Mouse (Mus musculus): ENCODE measurements at regions not wholly inside any gene's neighbourhood (a gene's known extent, or its start where the extent isn't known, plus 50 kb on each side); places are given as distances from the start of the nearest gene placed in this dataset.
A peak's percentile ranks its signal among the peaks of the same experiment; 100 is the strongest.

DNA sequence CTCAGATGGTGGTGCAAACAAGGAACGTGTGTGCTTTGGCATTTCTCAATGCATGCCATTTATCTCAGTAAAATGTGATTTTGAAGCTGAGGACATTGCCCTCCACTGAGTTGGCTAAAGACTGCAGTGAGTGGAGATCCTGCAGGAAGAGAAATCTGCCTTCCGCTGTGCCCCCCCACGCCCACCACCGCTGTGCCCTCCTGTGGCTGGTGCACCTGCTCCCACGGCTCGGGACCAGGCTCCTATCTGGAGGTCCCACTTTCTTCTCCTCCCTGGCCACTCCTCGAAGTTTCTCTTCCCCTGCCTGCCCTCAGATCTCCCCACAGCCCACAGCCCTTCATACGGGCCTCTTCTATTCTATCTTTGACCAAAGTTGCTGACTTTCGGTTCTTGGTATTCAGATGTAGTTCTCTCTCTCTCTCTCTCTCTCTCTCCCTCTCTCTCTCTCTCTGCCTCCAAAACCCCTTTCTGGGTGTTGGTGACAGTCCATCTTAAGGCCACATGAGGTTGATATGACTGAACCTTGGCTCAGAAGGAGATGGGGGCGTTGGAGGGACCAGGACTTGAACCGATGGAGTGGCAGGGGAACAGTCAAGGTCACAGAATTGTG is 139.2 kb downstream of the Cdc5l start:
- no peak for ATAC-seq (replicated peaks; ENCODE audit: low FRiP score, low TSS enrichment, poor library complexity, severe bottlenecking)

DNA sequence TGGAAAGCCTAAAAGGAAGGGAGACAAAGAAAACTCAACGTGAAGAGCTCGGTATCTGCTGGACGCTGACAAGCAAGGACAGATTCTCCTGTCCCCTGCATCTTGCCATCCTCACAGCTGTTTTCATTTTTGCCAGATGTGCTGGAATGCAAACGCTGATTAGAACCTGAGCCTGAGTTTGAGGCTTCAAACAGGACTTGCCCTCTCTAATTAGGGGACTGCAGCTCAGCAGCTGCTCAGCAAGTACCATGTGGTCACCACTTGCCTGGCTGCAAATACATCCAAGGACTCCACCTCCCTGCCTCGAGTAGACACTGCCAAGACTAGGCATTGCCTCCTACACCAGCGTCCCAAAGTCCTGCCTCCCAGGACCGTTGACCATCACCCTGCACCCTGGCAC is 140.7 kb downstream of the Cdc5l start:
- ATAC-seq (replicated peaks; ENCODE audit: low FRiP score, low TSS enrichment, poor library complexity, severe bottlenecking): no peak

DNA sequence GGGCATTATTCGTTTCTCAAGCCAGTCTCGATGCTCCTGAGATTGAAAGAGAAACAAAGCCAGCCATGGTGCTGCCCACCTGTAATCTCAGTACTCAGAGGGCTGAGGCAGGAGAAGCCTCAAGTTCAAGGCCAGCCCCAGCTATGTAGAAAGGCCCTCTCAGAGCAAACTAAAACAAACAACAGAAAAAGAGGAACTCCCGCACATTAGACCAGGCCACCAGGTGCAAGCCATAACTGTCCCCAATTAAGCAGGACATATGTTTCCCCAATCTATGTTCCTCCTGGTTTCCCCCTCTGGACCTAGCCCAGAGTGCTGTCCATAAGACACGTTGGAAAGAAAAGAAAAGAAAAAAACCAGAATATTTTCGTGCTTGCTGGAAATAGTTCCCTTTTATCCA is 142.5 kb downstream of the Cdc5l start:
- ATAC-seq (replicated peaks; ENCODE audit: low FRiP score, low TSS enrichment, poor library complexity, severe bottlenecking): no peak

DNA sequence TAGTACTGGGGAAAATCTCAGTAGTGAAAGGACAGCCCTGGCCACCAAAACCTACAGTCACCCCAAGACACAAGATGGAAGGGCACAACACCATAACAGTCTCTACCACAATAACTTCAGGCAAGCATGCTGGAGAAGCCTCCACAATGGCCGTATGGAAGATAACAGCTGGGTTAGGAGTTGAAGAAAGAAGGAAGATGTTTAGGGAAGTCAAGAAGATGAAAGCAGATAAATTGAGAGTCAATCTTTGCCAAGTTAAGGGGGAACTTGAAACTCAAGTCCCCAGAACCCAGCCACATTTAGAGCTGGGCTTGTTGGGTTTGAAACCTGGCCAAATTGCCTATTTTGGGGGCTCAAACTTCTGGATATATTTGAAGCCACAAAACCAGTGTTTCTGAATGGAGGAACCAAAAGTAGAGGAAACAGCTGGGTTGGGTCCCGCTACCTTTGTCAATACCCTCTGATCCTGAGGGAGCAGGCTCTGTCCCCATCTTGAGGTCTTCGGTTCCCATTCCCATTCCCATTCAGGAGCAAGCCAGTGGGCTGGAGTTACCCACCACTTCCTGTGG is 147.8 kb downstream of the Cdc5l start:
- no peak for ATAC-seq (replicated peaks; ENCODE audit: low FRiP score, low TSS enrichment, poor library complexity, severe bottlenecking)

DNA sequence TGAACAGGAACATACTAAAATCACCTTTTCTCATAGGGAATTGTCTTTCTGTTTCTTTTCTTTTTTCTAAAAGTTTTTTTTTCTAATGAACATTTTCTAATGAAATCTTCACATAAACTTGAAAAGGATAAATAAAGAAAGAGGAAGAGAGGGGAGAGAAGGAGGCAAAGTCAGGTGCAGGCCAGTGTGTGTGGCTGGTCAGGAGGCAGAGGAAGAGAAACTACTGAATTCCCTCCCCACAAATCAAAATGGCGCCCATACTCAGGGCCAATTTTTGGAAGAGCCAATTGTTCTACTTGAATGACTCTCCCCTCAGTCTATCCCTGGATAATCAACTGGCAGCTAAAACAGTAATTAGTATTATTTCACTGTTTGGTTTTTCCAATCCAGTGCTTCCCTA is 152.0 kb downstream of the Cdc5l start:
- ATAC-seq (replicated peaks; ENCODE audit: low FRiP score, low TSS enrichment, poor library complexity, severe bottlenecking): no peak

DNA sequence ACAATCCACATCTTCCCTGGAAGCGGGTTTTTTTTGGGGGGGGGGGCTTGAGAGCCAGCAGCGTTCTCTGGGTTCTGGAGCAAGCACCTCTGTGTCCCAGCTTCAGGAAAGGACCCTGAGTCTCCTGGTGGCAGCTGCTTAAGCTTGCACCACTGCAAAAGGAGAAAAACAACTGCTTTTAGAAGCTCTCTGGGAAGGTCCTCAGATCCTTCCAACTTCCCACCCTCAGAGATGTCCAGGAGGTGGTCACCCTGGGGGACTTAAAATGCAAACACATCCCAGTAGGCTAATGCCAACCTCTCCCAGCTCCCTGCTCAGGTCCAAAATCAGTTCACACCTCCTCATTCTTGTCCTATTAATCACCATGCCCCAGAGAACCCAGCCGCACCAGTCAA is 153.7 kb downstream of the Cdc5l start:
- no peak for ATAC-seq (replicated peaks; ENCODE audit: low FRiP score, low TSS enrichment, poor library complexity, severe bottlenecking)

DNA sequence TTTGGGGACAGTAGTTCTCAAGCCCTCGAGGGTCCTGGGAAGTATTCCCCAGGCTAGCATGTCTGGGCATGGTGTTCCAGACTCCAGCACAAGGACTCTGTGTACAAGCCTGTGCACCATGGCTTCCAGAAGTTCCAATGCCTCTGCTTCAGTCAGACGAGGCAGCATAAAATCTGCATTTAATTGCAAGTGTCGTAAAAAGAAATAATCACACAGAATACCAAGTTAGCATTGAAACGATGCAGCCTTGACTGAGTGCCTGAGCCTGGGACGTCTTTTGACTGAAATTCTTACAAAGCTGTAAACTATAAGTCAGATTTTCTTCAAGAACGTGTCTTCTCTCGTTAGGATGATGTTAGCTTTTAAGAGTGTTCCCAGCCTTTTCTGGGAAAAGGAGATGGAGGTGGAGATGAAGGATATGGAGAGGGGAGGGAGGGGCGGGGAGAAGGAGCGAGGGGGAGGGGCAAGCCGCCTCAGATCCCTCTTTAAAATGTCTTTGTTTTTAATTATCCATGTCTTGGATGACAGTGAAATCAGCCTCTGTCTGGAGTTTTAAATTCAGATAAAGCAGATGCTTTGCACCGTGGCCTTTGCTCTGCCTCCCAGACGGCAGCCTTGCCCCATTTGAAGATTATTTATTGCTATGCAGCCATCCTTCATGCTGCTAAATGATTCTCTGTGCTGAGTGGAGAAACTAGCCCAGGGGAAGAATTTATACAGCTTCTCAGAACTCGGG is 154.3 kb downstream of the Cdc5l start:
- no peak for ATAC-seq (replicated peaks; ENCODE audit: low FRiP score, low TSS enrichment, poor library complexity, severe bottlenecking)

DNA sequence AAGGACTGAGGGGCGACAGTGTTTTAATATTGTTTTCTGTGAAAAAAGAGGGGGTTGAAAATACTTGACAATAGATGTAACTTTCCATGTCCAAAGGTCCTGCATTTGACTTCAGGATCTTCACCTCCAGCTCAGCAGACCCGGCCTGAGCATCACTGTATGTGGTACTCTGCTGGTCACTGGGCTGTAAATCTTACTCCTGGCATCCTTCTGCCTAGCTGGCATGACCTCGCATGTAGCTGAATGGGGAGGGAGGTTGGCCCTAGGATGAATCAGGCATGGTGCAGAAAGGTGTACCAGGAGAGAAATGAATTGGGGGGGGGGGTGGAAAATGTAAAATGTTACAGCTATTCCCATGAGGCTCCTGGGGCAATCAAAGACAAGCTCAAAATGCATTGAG is 156.0 kb downstream of the Cdc5l start:
- ATAC-seq (replicated peaks; ENCODE audit: low FRiP score, low TSS enrichment, poor library complexity, severe bottlenecking): no peak

DNA sequence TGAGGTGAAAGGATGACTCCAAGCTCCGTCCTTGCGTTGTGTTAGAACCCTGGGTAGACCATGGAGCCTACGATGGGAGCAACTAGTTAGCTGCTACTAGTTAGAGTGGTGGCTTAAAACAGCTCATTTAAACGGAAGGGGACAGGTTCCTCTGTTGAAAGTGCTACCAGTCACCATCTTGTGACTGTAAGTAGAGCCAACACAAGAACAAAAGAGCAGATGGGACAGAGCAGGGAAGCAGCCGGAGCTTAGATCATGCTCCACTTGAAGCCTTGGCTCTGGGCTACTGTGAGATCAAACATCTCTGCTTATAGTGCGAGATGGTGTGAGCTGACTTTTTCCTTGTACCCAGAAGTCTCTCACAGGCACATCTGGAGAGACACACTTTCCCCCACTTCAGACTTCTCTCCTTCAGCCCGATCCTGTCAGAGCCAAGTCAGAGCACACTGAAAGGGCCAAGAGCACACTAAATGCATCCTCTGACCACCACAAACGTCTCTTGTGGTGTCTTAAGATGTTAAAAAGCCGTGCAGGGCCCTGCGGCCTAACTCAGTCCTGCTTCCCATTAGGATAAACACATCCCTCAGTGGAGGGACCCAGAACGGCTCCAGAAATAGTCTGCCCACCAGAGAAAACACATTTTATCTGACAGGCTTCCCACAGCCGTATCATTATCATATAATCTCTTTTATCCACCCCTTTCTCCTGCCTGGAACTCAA is 156.7 kb downstream of the Cdc5l start:
- ATAC-seq (replicated peaks; ENCODE audit: low FRiP score, low TSS enrichment, poor library complexity, severe bottlenecking): no peak

DNA sequence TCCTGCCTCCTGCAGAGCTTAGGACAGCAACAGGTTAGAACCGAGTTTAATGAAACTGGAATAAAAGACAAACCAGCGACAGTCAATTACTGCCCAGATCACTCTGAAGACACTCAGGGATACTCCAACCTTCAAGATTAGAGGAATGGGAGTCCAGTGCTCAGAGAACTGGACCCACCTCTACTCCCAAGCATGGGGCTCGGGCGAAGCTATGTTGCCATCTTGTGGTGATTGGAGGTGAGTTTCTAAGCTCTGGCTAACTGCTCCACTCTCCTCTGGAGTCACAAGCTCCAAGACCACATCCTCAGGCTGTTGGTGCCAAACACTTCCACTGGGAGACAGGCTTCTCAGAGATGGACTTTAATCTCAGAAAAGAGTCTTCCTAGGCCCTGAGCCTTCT is 158.6 kb downstream of the Cdc5l start:
- ATAC-seq (replicated peaks; ENCODE audit: low FRiP score, low TSS enrichment, poor library complexity, severe bottlenecking): no peak

DNA sequence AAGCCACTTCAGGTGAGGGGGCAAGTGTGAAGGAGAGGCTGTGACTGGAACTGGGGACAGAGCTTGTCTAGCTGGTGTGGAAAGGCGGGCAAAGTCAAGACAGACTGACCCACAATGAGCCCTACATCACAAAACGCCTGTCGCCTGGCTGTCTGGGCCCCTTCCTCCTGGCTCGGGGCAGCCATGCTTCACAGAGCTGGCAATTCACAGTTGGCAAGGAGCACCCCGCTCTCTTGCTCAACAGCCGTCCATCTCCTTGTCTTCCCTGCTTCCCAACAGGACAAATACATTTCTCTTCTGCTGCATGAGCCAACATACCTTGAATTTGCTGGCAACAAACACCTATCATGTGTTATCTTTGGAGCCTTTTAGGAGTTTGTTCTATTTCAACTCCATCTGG is 166.8 kb downstream of the Cdc5l start:
- ATAC-seq (replicated peaks; ENCODE audit: low FRiP score, low TSS enrichment, poor library complexity, severe bottlenecking): no peak

DNA sequence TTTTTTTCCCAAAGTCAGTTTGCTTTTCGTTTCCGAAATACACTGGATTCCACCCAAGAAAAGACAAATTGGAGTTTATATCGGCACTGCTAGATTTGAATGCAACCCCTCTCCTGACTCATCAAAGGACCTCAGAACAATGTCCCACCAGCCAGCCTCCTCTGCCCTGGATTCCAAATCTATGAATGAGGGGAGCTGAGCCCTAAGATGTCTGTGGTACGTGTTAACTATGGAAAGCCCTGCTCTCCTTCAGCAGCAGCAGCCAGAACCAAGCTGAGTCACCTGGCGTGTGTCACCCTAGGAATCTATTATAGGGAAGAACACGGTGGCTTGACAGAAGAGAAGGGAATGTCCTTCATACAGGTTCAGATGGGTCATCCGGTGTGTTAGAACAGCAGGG is 167.9 kb downstream of the Cdc5l start:
- no peak for ATAC-seq (replicated peaks; ENCODE audit: low FRiP score, low TSS enrichment, poor library complexity, severe bottlenecking)

DNA sequence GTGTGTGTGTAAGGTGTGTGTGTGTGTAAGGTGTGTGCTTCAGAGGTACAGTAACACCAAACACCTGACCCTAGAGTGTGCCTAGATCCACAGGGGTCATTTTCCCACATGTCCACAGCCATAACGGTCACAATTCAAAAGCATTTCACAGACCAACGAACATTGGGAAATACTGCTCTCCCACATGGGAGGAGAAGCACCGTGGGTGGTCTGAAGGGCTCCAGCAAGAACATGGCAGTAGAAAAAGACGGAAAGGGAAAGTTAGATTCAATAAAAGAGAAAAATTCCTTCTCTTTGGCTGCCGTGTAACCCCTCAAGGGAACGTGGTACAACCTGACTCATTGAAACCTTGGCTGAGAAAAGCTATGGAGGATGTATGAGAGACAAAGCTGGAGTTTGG is 169.1 kb downstream of the Cdc5l start:
- ATAC-seq (replicated peaks; ENCODE audit: low FRiP score, low TSS enrichment, poor library complexity, severe bottlenecking): no peak

DNA sequence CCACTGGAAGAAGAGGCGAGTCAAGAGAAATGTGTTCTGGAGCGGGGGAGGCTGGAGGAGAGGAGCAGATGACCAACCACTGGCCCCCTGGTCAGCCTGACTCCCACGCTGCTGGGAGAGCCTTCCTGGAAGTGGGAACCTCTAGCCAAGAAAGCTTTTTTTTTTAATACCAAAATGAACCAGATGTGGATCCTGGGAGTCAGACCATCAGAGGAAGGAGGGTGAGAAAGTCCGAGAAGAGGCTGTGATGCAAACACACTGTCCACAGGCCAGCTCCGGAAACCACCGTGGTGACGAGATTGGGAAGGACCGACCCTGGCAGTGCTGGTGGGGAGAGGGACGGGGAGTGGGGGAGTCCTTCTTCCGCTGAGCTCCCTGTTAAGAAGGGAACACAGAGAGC is 173.1 kb downstream of the Cdc5l start:
- no peak for ATAC-seq (replicated peaks; ENCODE audit: low FRiP score, low TSS enrichment, poor library complexity, severe bottlenecking)

DNA sequence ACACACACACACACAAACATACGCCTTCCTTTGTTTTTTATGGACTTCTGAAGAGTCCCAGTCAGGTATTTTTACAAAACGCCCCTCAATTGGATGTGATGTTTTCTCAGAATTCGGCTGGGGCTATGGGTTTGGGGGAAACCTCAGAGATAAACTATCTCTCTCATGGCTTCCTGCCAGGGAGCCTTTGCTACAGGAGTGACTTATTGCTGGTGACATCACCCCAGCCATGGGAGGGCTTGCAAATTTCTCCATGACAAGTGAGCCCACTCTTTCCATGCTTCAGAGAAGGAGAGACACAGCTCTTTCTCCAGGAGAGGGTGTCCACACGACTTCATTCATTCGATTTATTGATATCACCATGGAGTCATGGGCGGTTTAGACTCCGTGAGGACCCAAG is 175.5 kb downstream of the Cdc5l start:
- no peak for ATAC-seq (replicated peaks; ENCODE audit: low FRiP score, low TSS enrichment, poor library complexity, severe bottlenecking)

DNA sequence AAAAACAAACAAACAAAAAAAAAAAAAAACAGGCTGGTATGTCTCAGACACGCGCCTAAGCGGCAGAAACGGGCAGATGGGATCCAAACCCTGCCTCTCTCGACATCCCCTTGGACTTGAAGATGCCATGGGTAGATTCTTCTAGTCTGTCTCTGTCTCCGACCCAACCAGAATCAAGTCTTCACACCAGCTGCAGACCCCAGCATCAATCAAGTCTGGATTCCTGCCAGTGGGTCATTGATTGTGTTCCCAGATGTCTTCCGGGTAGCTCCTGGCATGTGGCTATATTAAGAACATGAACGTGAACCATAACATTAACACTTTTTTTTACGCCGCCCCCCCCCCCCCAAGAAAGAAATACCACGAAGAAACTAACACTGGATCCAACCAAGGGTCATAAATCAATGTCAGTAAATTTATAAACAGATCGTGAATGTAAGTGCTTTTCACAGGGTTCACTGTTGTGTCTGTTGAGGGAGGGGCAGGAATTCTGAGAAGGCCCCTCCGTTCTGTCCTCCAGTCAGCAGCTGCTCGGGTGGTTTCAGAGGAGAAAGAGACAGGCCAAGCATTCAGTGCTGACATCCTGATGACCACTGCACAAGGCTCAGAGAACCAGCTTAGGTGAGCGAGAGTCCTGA is 180.8 kb downstream of the Cdc5l start:
- ATAC-seq (replicated peaks; ENCODE audit: low FRiP score, low TSS enrichment, poor library complexity, severe bottlenecking): no peak

DNA sequence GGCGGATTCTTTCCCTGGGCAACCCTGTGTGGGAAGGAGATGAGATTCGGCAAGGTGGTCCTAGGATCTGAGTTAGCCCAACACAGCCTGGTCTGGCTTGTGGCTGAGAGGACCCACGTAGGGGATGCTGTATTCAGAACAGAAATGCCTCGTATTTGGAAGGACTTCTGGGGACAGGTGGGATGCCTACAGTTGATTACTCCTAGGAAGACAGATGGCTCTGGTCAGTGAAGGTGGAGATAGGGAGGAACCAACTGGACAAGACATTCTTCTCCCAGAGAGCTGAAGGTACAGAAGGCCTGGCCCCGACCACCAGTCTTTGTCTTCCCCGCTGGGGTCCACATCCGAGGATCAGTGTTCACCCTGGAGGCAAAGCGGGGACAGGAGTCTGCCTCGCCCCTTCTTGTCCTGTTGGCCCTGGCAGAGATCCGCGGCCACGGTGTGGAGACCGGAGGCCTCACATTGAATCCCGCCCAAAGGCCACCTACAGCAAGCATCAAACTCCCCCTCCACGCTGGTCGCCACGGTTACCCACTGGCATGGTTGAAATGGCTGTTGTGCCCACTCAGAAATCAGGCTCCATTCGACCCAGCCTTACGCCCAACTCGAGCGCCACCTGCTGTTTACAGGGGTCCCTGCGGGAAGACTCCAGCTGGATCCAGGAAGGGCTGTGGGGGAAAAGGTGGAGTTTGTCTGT is 182.4 kb downstream of the Cdc5l start:
- ATAC-seq (replicated peaks; ENCODE audit: low FRiP score, low TSS enrichment, poor library complexity, severe bottlenecking): peak; percentile 87

DNA sequence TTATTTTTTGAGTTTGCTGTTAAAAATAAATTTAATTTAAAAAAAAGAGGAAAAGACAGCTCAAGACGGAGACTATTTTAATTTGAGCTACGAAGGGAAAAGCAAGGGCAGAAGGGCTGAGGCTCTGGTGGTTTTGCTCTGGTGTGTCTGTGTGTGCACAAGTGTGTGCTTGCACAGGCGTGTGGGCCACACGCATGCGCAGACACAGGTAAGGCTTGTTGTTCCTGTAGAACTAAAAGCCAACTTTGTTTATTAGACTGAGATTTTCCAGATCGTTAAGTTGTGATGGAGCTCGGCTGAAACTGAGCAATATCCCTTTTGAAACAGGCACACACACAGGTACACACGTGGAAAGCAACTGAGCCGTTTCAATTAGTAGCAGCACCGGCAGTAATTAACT is 183.1 kb downstream of the Cdc5l start:
- no peak for ATAC-seq (replicated peaks; ENCODE audit: low FRiP score, low TSS enrichment, poor library complexity, severe bottlenecking)

Data from megakaryocyte-erythroid progenitor cell, adult 5-6 weeks (primary cell).